In genomic region chr10:126028574-126029440, GRCm38 (mm10) we compare ENCODE assay signal across 15 mouse cellular contexts.
DNase-seq lines count a peak whose midpoint lies in the region; ATAC-seq lines count a peak whose summit lies in the region.
"Had no signal": no experiment of that assay in that cellular context is flagged by ENCODE, and none has a peak within 500 bp of the region (broad histone marks: within the 10 kb centered on the region; RNA-seq: fewer than 3 reads in every experiment).

No protein-coding gene starts in this region.

- DNase-seq in embryo, embryonic 10.5 days (ENCODE audit: low spot score), result peak; percentile 51
- DNase-seq in embryo, embryonic 10 days (ENCODE audit: low spot score), result no peak
- DNase-seq in kidney, adult 11 months, result no peak
- peak; percentile 22 for DNase-seq in embryo, embryonic 11.5 days (ENCODE audit: low read depth, low spot score)
- no peak for DNase-seq in lung, postnatal 14 days
- no peak for DNase-seq in layer of hippocampus, postnatal 10 days (ENCODE audit: low spot score in 2 of 2)
- DNase-seq: adrenal gland, postnatal 36 days; cerebellum, adult 11 months; heart, adult 18-20 months; heart, postnatal 14 days; thymus, postnatal 14 days had no signal

- no peaks in the 10 kb centered on the region for H3K27me3 ChIP-seq in kidney, embryonic 16.5 days (ENCODE audit: insufficient read depth, low read length)
- H3K27me3 ChIP-seq in limb, embryonic 12.5 days, result no peaks in the 10 kb centered on the region
- H3K27me3 ChIP-seq: embryonic facial prominence, embryonic 12.5 days; liver, embryonic 12.5 days had no signal

- H3K9me3 ChIP-seq in kidney, embryonic 16.5 days (ENCODE audit: low read length), result no peaks in the 10 kb centered on the region
- H3K9me3 ChIP-seq in limb, embryonic 12.5 days, result no peaks in the 10 kb centered on the region
- H3K9me3 ChIP-seq: embryonic facial prominence, embryonic 12.5 days; liver, embryonic 12.5 days had no signal

- H3K4me2 ChIP-seq in kidney, embryonic 16.5 days (replicated peaks; ENCODE audit: low read depth, low read length), result no peak overlapping the region
- no peak overlapping the region; the same call in 1 of the 2 replicates for H3K4me2 ChIP-seq in limb, embryonic 12.5 days
- H3K4me2 ChIP-seq: embryonic facial prominence, embryonic 12.5 days; liver, embryonic 12.5 days had no signal

- H3K36me3 ChIP-seq in kidney, embryonic 16.5 days (ENCODE audit: insufficient read depth, low read length), result no peaks in the 10 kb centered on the region
- H3K36me3 ChIP-seq in limb, embryonic 12.5 days, result no peaks in the 10 kb centered on the region
- H3K36me3 ChIP-seq: embryonic facial prominence, embryonic 12.5 days; liver, embryonic 12.5 days had no signal

- 14% methylated on average over 8 of the region's 8 CpGs for WGBS in kidney, embryonic 16.5 days
- WGBS in limb, embryonic 12.5 days, result 9% methylated on average over 8 of the region's 8 CpGs

- H3K9ac ChIP-seq in kidney, embryonic 16.5 days (replicated peaks; ENCODE audit: low read length), result no peak overlapping the region
- no peak overlapping the region for H3K9ac ChIP-seq in limb, embryonic 12.5 days (replicated peaks)
- H3K9ac ChIP-seq: embryonic facial prominence, embryonic 12.5 days; liver, embryonic 12.5 days had no signal

- H3K4me3 ChIP-seq in kidney, embryonic 16.5 days (ENCODE audit: low read length), result no peak overlapping the region
- H3K4me3 ChIP-seq in limb, embryonic 12.5 days (replicated peaks), result no peak overlapping the region
- H3K4me3 ChIP-seq: embryonic facial prominence, embryonic 12.5 days; liver, embryonic 12.5 days had no signal

- H3K27ac ChIP-seq in kidney, embryonic 16.5 days (ENCODE audit: low read length), result no peak overlapping the region
- peak overlapping the region; percentile 81 for H3K27ac ChIP-seq in limb, embryonic 12.5 days
- H3K27ac ChIP-seq: embryonic facial prominence, embryonic 12.5 days; liver, embryonic 12.5 days had no signal

- ATAC-seq in kidney, embryonic 16.5 days (ENCODE audit: low FRiP score, low TSS enrichment), result peak; percentile 49; the same call in 1 of the 2 replicates
- ATAC-seq in limb, embryonic 12.5 days (ENCODE audit: insufficient number of reproducible peaks, insufficient read depth, low FRiP score, low TSS enrichment, low read depth), result peak; percentile 16; the same call in 1 of the 2 replicates
- ATAC-seq: liver, embryonic 12.5 days had no signal

- H3K4me1 ChIP-seq in kidney, embryonic 16.5 days (ENCODE audit: insufficient read depth, low read length), result no peaks in the 10 kb centered on the region
- H3K4me1 ChIP-seq in limb, embryonic 12.5 days (replicated peaks), result peaks cover 22% of the 10 kb centered on the region
- H3K4me1 ChIP-seq: embryonic facial prominence, embryonic 12.5 days; liver, embryonic 12.5 days had no signal

Comparison
In these comparisons a context has a peak if more than half of its experiments do, and no peak if none do; other contexts are left out.
1. DNase-seq: peak in embryo, embryonic 10.5 days (single experiment) and embryo, embryonic 11.5 days (single experiment); none in embryo, embryonic 10 days (single experiment), kidney, adult 11 months (single experiment), lung, postnatal 14 days (single experiment) and layer of hippocampus, postnatal 10 days (0 of 2).